Mouse (Mus musculus) liver, embryonic 16.5 days (tissue): ENCODE measurements around the gene Sprn. TPM values are rescaled to one million over a fixed set of nuclear protein-coding genes. Genes with fewer than 3 reads are reported as not detected.

Source experiments
- ATAC-seq: fragments of 200-750 bp; cut with Nextera tagmentation; 2 replicates; pipeline ENCODE4 v1.8.0; 2017; ENCODE audit warnings: low read depth, mild to moderate bottlenecking, moderate number of reproducible peaks, moderate library complexity
- H3K27ac ChIP-seq: fragments of 300-500 bp; sonication (generic); 2 replicates; pipeline ENCODE4 v1.5.1; 2014; ENCODE audit warnings: mild to moderate bottlenecking, low read length
- H3K27me3 ChIP-seq: fragments of 300-500 bp; sonication (generic); 2 replicates; pipeline ENCODE4 v1.6.1; 2014; ENCODE audit warnings: low read depth, low read length, mixed read lengths; ENCODE audit not compliant: control insufficient read depth, insufficient read depth
- H3K36me3 ChIP-seq: fragments of 300-500 bp; sonication (generic); 2 replicates; pipeline ENCODE4 v1.6.1; 2014; ENCODE audit warnings: mild to moderate bottlenecking; ENCODE audit not compliant: control insufficient read depth, insufficient read depth
- H3K4me1 ChIP-seq: fragments of 300-500 bp; sonication (generic); 2 replicates; pipeline ENCODE4 v1.6.1; 2014; ENCODE audit warnings: low read depth, low read length, mixed read lengths; ENCODE audit not compliant: control insufficient read depth
- H3K4me2 ChIP-seq: fragments of 300-500 bp; sonication (generic); 2 replicates; pipeline ENCODE4 v1.6.1; 2014; ENCODE audit warnings: low read depth, low read length, mixed read lengths
- H3K4me3 ChIP-seq: fragments of 300-500 bp; sonication (generic); 2 replicates; pipeline ENCODE4 v1.5.1; 2014; ENCODE audit warnings: low read depth, mild to moderate bottlenecking, low read length
- H3K9ac ChIP-seq: fragments of 300-500 bp; sonication (generic); 2 replicates; pipeline ENCODE4 v1.6.1; 2014; ENCODE audit warnings: low read depth, low read length
- H3K9me3 ChIP-seq: fragments of 300-500 bp; sonication (generic); replicated peaks from 2 replicates; pipeline ENCODE4 v1.6.1; 2016; ENCODE audit warnings: low read length; ENCODE audit not compliant: control insufficient read depth
- WGBS: fragments of 180-500 bp; shearing (Covaris S2); extraction: QIAGEN DNeasy Blood & Tissue Kit; methylation state at CpG from one replicate; pipeline ENCODE4 v1.1.7; 2014; ENCODE audit not compliant: insufficient replicate concordance; 5-methylcytosine and 5-hydroxymethylcytosine counted together
- polyA plus RNA-seq: library from polyadenylated mRNA; unstranded; fragments of >200 nt; fragmentation: Nextera tagmentation; extraction: Ambion mirVana; gene quantifications from 2 replicates; pipeline ENCODE4 v1.2.1, GENCODE M21; 2015

The Sprn gene
- polyA plus RNA-seq, 1 experiment from 2014 or later, result not detected

DNA sequence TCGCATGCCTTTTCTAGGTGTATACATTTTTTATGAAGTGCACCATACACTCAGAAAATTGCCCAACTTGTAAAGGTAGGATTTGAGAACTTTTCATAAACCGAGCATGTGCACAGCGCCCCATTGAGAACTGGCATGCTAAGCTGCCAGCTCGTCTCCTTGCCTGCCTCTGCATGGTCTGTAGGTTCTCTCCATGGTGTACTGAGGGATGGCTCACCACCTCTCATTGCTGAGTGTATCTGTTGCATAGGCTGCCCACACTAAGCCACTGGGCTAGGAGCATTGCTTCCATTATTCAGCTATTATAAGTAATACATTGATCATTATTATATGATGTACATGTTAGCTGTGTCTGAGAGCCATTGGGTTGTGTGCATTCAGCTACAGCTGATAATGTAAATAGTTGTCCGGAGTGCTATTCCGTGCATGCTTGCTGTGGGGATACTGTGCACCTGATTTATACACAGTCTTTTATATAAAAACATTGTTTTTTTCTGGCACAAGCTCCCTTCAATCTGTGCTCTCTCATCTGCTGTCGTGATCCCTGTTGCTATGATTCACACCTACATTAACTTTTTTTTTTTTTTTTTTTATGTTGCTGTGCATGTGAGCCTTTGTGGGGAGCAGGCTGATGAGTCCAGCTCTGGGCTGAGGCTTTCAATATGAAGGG lies 33.2 kb upstream of the Sprn start:
- Histone ChIP-seq H3K4me1 (no peaks in the 10 kb centered on the region), H3K36me3 (no peaks in the 10 kb centered on the region), H3K27ac (no peak overlapping the region), H3K9ac (no peak overlapping the region), H3K9me3 (no peaks in the 10 kb centered on the region), H3K4me2 (no peak overlapping the region), H3K27me3 (no peaks in the 10 kb centered on the region), H3K4me3 (no peak overlapping the region)
- no peak for ATAC-seq
- 68% methylated on average over 7 of the region's 7 CpGs for WGBS

GRCm38 (mm10) chr7:140186646-140187620 lies 32.3 kb upstream of the Sprn start:
- ATAC-seq, result no peak
- H3K27ac ChIP-seq, result no peak overlapping the region
- WGBS, result 50% methylated on average over 18 of the region's 18 CpGs
- no peaks in the 10 kb centered on the region for H3K9me3 ChIP-seq
- H3K4me1 ChIP-seq, result no peaks in the 10 kb centered on the region
- no peak overlapping the region for H3K9ac ChIP-seq
- H3K4me3 ChIP-seq, result no peak overlapping the region
- no peak overlapping the region for H3K4me2 ChIP-seq
- H3K27me3 ChIP-seq, result no peaks in the 10 kb centered on the region
- no peaks in the 10 kb centered on the region for H3K36me3 ChIP-seq

DNA sequence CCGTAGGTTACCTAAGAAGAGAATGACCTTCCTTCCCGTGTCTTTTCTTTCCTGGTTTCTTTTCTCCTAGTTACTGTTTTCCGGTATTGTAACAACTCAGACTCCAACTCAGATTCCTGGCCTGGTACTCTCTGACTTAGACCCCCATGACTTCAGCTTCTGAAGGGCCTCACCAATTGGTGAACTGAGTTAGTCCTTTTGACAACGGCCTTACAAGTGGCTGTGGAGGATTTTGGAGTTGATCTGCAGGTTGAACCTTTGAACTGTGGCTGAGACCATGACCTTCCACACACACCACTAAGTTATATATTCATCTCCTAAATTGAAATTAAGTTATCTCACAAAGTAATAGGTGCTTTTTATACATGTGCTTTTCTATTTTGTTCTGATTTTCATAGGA lies 29.5 kb upstream of the Sprn start:
- H3K9ac ChIP-seq, result no peak overlapping the region
- ATAC-seq, result no peak
- H3K4me3 ChIP-seq, result no peak overlapping the region
- H3K36me3 ChIP-seq, result no peaks in the 10 kb centered on the region
- no peaks in the 10 kb centered on the region for H3K4me1 ChIP-seq
- no peaks in the 10 kb centered on the region for H3K9me3 ChIP-seq
- no peak overlapping the region for H3K4me2 ChIP-seq
- 61% methylated on average over 4 of the region's 4 CpGs for WGBS
- no peaks in the 10 kb centered on the region for H3K27me3 ChIP-seq
- no peak overlapping the region for H3K27ac ChIP-seq

DNA sequence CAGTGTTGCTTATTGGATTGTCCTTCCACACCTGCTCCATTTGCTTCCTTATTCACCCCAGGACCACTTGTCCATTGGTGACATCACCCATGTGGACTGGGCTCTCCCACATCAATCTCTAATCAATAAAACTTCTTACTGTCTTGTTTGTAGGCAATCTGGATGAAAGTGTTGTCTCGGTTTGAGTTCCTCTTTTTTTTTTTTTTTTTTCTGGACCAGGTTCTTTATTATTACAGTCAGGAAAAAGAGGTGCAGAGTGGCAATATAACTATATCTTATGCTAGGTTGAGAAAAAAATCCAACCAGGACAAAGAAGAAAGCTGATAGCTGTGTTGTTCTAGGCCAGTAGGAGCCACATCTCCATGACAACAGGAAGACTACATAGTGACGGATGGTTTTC lies 26.0 kb upstream of the Sprn start:
- no peaks in the 10 kb centered on the region for H3K4me1 ChIP-seq
- H3K36me3 ChIP-seq, result no peaks in the 10 kb centered on the region
- no peak overlapping the region for H3K27ac ChIP-seq
- 42% methylated on average over 2 of the region's 2 CpGs for WGBS
- H3K4me2 ChIP-seq, result no peak overlapping the region
- no peak for ATAC-seq
- H3K9ac ChIP-seq, result no peak overlapping the region
- no peaks in the 10 kb centered on the region for H3K9me3 ChIP-seq
- no peaks in the 10 kb centered on the region for H3K27me3 ChIP-seq
- H3K4me3 ChIP-seq, result no peak overlapping the region

DNA sequence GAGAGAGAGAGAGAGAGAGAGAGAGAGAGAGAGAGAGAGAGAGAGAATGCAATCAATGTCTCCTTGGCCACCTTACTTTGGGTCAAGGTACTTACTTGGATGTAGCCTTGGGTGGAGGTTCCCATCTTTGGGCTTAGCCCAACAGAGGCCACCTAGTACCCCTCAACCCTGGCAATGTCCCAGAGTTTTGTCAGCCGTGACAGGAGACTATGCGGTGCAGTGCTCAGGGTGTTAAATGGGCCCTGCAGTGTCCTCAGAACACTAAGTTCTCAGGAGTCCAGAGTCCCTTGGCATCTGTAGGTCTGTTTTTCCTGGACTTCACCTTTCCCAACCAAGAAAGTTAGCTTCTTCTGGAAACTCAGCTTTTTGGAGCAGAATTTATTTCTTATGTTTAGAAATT lies 24.5 kb upstream of the Sprn start:
- no peak for ATAC-seq
- no peaks in the 10 kb centered on the region for H3K36me3 ChIP-seq
- no peak overlapping the region for H3K9ac ChIP-seq
- no peak overlapping the region for H3K4me3 ChIP-seq
- no peaks in the 10 kb centered on the region for H3K27me3 ChIP-seq
- WGBS, result 72% methylated on average over 2 of the region's 2 CpGs
- no peak overlapping the region for H3K27ac ChIP-seq
- no peak overlapping the region for H3K4me2 ChIP-seq
- no peaks in the 10 kb centered on the region for H3K9me3 ChIP-seq
- no peaks in the 10 kb centered on the region for H3K4me1 ChIP-seq

DNA sequence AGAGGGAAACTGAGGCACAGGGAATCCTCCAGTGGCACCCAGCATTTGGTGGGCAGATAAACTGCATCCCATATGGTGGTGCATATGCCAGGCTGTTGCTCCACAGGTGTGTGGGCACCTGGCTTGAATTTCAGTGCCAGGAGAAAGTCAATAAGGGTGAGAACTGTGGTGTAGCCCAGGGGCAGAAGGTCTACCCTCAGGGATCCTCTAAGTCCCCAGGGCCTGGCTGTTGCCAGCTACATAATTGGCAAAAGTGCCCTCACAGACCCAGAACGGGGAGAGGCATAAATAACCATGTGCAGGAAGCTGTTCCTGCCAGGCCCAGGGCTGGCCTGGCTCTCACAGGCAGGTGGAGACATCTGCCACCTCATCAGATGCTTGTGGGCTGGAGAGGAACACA lies 18.3 kb upstream of the Sprn start, which contains the start of gene Olfr523:
Olfr523 (plus strand) TSS at position 282 of the 400 bp plus-strand sequence.
- no peaks in the 10 kb centered on the region for H3K27me3 ChIP-seq
- H3K9ac ChIP-seq, result no peak within 1 kb of the TSS
- H3K36me3 ChIP-seq, result no peaks in the 10 kb centered on the region
- no peak within 1 kb of the TSS for H3K4me2 ChIP-seq
- no peak within 1 kb of the TSS for H3K27ac ChIP-seq
- 10% methylated on average over 1 of the region's 1 CpGs for WGBS
- H3K4me3 ChIP-seq, result no peak within 1 kb of the TSS
- ATAC-seq, result no peak
- no peaks in the 10 kb centered on the region for H3K9me3 ChIP-seq
- no peaks in the 10 kb centered on the region for H3K4me1 ChIP-seq

DNA sequence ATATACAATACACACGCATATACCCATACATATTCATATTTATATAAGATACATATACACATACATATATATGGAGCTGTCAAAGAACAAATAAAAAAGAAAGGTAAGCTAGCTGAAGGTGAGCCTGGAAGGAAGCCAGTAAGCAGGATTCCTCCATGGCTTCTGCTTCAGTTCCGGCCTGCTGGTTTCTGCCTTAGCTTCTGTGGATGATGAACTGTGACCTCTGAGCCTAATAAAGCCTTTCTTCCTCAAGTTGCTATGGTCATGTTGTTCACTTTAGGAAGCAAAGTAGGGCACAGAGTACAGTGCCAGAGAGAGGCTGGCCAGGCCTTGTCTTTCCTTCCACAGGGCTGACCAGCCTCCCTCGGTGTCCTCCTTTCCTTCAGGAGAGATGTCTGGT lies 16.2 kb upstream of the Sprn start:
- Histone ChIP-seq H3K4me3 (no peak overlapping the region), H3K4me1 (no peaks in the 10 kb centered on the region), H3K9me3 (no peaks in the 10 kb centered on the region), H3K36me3 (no peaks in the 10 kb centered on the region), H3K9ac (no peak overlapping the region), H3K27ac (no peak overlapping the region), H3K4me2 (no peak overlapping the region), H3K27me3 (no peaks in the 10 kb centered on the region)
- ATAC-seq, result no peak
- WGBS, result 79% methylated on average over 3 of the region's 3 CpGs

DNA sequence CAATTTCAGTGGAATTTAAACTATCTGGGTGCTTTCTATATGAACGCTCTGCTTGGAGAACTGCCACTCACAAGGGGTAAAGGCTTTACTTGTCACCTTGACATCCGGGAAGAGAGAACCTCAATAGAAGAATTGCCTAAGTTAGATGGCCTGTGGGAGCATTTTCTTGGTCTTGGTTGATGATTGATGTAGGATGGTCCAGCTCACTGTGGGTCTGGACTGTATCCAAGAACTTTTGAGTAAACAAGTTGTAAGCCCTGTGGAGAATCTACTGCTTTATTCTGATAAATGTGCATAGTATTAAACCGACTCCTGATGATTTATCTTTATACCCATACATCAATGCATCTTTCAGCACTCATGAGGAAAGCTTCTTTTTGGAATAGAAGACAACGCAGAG lies 14.7 kb upstream of the Sprn start:
- ATAC-seq, result no peak
- no peak overlapping the region for H3K4me3 ChIP-seq
- no peak overlapping the region for H3K9ac ChIP-seq
- 66% methylated on average over 4 of the region's 4 CpGs for WGBS
- H3K9me3 ChIP-seq, result no peaks in the 10 kb centered on the region
- H3K27me3 ChIP-seq, result no peaks in the 10 kb centered on the region
- H3K4me2 ChIP-seq, result no peak overlapping the region
- H3K4me1 ChIP-seq, result no peaks in the 10 kb centered on the region
- H3K36me3 ChIP-seq, result no peaks in the 10 kb centered on the region
- no peak overlapping the region for H3K27ac ChIP-seq

DNA sequence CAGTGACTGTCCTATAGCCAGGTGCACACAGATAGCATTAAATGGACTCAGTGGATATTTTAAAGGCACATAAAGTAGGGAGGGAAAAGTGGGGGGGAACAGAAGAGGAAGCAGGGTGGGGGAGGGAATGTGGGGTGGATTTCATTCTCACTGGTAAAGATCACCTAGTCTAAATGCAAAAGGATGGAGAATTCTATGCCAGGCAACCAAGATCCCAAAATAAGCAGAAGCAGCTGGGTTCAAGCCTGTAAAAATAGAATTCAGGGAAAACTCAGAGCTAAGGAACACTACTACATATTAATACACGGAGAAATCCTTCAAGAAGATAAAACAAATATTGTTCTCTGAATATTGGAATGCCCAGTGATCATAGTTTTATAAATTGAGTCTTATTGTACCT lies 13.3 kb upstream of the Sprn start:
- ATAC-seq, result no peak
- no peaks in the 10 kb centered on the region for H3K9me3 ChIP-seq
- no peaks in the 10 kb centered on the region for H3K36me3 ChIP-seq
- no peaks in the 10 kb centered on the region for H3K27me3 ChIP-seq
- H3K27ac ChIP-seq, result no peak overlapping the region
- no peak overlapping the region for H3K4me3 ChIP-seq
- WGBS, result 23% methylated on average over 1 of the region's 1 CpGs
- H3K4me2 ChIP-seq, result no peak overlapping the region
- no peak overlapping the region for H3K9ac ChIP-seq
- H3K4me1 ChIP-seq, result no peaks in the 10 kb centered on the region
